Mouse (Mus musculus): ENCODE data around the gene Tipin. TPM values are rescaled to one million over a fixed set of nuclear protein-coding genes. Genes with fewer than 3 reads are reported as not detected.
"Not testable (repeated sequence)": the region's sequence is repeated elsewhere in the genome, so short reads cannot be mapped to it uniquely, and the experiment has no call there.

The Tipin gene
- polyA plus RNA-seq, 1 experiment from 2014 or later = 311 TPM

DNA sequence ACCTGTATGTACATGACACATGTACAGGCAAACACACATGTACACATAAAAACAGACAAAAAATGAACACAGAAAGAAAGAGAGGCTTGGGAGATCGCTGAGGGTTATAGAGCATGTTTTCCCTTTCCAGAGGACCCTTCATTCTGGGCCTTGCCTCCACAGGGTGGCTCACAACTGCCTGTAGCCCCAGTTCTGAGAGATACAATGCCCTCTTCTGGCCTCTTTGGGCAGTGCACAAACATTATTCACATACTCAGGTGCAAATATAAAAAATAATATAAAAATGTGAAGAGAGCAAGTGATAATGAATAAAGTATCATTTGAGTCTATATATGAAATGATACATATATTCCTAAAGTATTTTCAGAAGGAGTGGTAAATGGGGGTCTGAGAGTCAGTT lies 6.5 kb upstream of the Tipin start:
- Histone ChIP-seq H3K9me3 (replicated peaks) (no peaks in the 10 kb centered on the region), H3K4me3 (no peak overlapping the region), H3K27ac (replicated peaks) (no peak overlapping the region), H3K27me3 (ENCODE audit: low read depth, poor library complexity, severe bottlenecking) (no peaks in the 10 kb centered on the region), H3K36me3 (no peaks in the 10 kb centered on the region), H3K4me1 (no peaks in the 10 kb centered on the region)
- WGBS = 73% methylated on average over 1 of the region's 1 CpGs
- no peak for DNase-seq (ENCODE audit: low spot score)

DNA sequence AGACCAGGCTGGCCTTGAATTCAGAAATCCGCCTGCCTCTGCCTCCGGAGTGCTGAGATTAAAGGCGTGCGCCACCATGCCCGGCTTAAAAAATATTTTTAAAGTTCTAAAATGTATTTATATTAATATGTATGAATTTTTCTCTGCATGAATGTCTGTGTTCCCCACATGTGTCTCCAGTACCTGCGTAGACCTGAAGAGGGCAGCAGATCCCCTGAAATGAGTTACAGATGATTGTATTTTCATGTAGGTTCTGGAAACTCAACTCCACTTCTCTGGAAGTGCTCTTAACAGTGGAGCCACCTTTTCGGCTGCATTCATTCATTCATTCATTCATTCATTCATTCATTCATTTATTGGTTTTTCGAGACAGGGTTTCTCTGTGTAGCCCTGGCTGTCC lies 3.7 kb upstream of the Tipin start:
- H3K4me1 ChIP-seq = peaks cover 9% of the 10 kb centered on the region
- WGBS = 69% methylated on average over 8 of the region's 8 CpGs
- DNase-seq (ENCODE audit: low spot score) = peak; percentile 56

DNA sequence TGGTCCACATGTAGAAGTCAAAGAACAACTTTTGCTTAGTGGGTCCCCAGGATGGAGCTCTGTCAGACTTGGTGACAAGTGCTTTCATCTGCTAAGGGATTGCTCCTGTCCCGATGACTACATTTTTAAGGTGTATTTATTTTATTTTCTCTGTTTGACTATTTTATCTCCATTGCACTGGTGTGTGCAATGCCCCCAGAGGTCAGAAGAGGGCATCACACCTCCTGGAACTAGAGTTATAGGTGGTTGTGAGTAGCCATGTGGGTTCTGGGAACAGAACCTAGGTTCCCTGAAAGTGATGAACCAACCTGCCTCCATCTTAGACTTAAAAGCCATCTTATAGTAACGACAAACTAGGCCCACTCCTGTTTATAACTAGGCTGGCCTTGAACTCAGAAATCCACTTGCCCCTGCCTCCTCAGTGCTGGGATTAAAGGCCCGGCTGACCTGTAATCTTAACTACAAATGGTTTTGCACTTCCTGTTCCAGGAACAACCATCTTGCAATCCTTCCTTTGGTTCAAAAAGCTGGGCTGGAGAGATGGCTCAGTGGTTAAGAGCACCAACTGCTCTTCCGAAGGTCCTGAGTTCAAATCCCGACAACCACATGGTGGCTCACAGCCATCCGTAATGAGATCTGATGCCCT lies 2.6 kb upstream of the Tipin start:
- H3K27me3 ChIP-seq (ENCODE audit: low read depth, poor library complexity, severe bottlenecking) = no peaks in the 10 kb centered on the region
- H3K9me3 ChIP-seq (replicated peaks) = no peaks in the 10 kb centered on the region
- no peak overlapping the region for H3K27ac ChIP-seq (replicated peaks)
- peaks cover 6% of the 10 kb centered on the region for H3K36me3 ChIP-seq
- 94% methylated on average over 6 of the region's 6 CpGs for WGBS
- H3K4me3 ChIP-seq = no peak overlapping the region
- peaks cover 10% of the 10 kb centered on the region for H3K4me1 ChIP-seq
- DNase-seq (ENCODE audit: low spot score) = no peak

More for the DNA sequence above, 3.7 kb upstream of the Tipin start:
- no peak overlapping the region for H3K27ac ChIP-seq (replicated peaks)
- H3K4me3 ChIP-seq = no peak overlapping the region
- H3K9me3 ChIP-seq (replicated peaks) = no peaks in the 10 kb centered on the region
- no peaks in the 10 kb centered on the region for H3K27me3 ChIP-seq (ENCODE audit: low read depth, poor library complexity, severe bottlenecking)
- H3K36me3 ChIP-seq = no peaks in the 10 kb centered on the region

DNA sequence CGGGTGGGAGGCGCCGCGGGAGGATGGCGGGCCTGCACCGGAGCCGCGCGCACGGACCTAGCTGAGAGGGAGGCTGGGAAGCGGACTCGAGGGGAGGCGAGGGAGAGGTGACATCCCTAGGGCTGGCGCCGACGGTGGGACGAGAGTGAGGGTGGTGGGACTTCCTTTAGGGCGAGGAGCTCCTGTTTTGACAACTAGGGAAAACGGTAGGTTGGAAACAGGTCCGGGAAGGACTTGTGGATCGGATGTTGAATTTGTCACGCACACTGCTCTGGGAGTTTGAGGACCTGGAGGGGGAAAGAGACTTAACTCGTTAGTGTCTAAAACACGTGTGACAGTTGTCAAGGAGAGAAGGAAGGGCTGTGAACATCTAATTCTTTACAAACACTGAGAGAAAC lies 399 bp downstream of the Tipin start:
- peaks cover 10% of the 10 kb centered on the region for H3K4me1 ChIP-seq
- under 1% methylated on average over 24 of the region's 24 CpGs for WGBS

DNA sequence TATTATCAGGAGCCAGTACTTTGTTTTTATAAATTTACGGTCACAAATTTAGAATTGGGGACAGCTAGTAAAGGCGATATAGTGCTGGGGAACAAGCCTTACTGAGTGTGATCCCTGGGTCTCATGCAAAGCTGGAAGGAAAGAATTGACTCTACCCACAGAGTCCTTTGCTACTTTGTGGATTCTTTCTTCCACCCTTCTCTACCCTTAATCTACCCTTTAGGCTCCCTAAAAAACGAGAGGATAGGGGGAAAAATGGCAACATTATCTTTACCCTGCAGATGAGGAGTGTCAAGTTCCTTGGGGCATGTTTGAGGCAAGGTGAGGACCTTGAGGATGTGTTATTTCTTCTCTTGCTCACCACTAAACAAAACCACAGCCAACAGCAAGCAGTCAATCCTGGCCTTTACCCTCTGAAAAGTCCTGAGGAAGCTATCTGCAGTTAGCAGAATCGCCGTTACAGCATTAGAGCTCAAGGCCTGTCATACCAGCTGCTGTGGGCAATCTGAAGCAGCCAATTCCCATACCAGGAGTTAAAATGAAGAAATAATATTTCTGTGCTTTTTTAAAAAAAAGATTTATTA lies 1.1 kb downstream of the Tipin start:
- peak overlapping the region; percentile 74 for H3K4me3 ChIP-seq
- peaks cover 10% of the 10 kb centered on the region for H3K4me1 ChIP-seq
- H3K9me3 ChIP-seq (replicated peaks) = no peaks in the 10 kb centered on the region
- no peak for DNase-seq (ENCODE audit: low spot score)
- WGBS = 81% methylated on average over 5 of the region's 5 CpGs
- H3K27me3 ChIP-seq (ENCODE audit: low read depth, poor library complexity, severe bottlenecking) = no peaks in the 10 kb centered on the region
- peaks cover 34% of the 10 kb centered on the region for H3K36me3 ChIP-seq
- H3K27ac ChIP-seq (replicated peaks) = peak overlapping the region; percentile 96

More for the DNA sequence above, 399 bp downstream of the Tipin start:
- H3K27me3 ChIP-seq (ENCODE audit: low read depth, poor library complexity, severe bottlenecking) = no peaks in the 10 kb centered on the region
- H3K36me3 ChIP-seq = peaks cover 27% of the 10 kb centered on the region
- peak overlapping the region; percentile 96 for H3K27ac ChIP-seq (replicated peaks)
- DNase-seq (ENCODE audit: low spot score) = no peak
- H3K9me3 ChIP-seq (replicated peaks) = no peaks in the 10 kb centered on the region
- peak overlapping the region; percentile 74 for H3K4me3 ChIP-seq

DNA sequence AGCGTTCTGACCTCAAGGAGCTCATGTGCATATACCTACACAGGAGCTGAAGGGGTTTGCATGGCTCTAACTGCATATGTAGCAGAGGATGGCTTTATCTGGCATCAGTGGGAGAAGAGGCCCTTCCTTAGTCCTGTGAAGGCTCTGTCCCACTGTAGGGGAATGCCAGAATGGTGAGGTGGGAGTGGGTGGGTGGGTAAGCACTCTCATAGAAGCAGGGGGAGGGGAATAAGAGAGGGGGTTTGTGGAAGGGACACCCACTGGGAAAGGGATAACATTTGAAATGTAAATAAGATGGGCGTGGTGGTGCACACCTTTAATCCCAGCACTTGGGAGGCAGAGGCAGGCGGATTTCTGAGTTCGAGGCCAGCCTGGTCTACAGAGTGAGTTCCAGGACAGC lies 21.7 kb downstream of the Tipin start:
- not testable (repeated sequence) for H3K27ac ChIP-seq (replicated peaks); DNase-seq (ENCODE audit: low spot score); H3K27me3 ChIP-seq (ENCODE audit: low read depth, poor library complexity, severe bottlenecking); H3K4me3 ChIP-seq; H3K9me3 ChIP-seq (replicated peaks); H3K4me1 ChIP-seq
- peaks cover 99% of the 10 kb centered on the region for H3K36me3 ChIP-seq
- WGBS = 91% methylated on average over 4 of the region's 4 CpGs

DNA sequence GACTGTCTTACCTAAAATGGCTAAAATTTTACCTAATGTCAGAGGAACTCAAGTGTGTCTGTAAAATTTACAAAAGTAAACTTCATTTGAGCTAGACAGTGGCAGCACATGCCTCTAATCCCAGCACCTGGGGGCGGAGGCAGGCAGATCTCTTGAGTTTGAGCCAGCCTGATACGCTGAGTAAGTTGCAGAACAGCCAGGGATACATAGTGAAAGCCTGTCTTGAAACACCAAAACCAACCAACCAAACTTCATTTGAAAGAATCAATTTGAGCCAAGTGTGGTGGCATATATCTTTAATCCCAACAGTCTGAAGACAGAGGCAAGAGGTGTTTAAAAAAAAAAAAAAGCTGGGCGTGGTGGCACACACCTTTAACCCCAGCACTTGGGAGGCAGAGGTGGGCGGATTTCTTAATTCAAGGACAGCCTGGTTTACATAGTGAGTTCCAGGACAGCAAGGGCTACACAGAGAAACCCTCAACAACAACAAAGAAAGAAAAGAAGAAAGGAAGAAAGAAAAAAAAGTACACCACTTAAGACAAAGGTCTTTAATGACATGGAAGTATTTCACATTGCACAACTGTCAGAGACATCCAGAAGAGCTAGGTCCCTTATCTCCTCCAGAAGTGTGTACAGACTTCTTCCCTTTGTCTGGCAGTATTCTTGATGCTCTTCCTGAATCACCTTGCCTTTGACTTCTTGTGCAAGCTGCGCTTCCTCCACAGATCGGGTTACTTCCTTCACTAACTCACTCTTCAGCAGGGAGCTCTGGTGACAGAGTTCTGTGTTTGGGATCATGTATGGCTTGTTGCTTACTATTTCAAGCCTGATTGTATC lies 25.3 kb downstream of the Tipin start:
- Histone ChIP-seq H3K36me3 (peaks cover 96% of the 10 kb centered on the region), H3K9me3 (replicated peaks) (no peaks in the 10 kb centered on the region), H3K27me3 (ENCODE audit: low read depth, poor library complexity, severe bottlenecking) (no peaks in the 10 kb centered on the region), H3K4me1 (no peaks in the 10 kb centered on the region), H3K27ac (replicated peaks) (no peak overlapping the region), H3K4me3 (no peak overlapping the region)
- WGBS = 86% methylated on average over 6 of the region's 6 CpGs
- DNase-seq (ENCODE audit: low spot score) = no peak

DNA sequence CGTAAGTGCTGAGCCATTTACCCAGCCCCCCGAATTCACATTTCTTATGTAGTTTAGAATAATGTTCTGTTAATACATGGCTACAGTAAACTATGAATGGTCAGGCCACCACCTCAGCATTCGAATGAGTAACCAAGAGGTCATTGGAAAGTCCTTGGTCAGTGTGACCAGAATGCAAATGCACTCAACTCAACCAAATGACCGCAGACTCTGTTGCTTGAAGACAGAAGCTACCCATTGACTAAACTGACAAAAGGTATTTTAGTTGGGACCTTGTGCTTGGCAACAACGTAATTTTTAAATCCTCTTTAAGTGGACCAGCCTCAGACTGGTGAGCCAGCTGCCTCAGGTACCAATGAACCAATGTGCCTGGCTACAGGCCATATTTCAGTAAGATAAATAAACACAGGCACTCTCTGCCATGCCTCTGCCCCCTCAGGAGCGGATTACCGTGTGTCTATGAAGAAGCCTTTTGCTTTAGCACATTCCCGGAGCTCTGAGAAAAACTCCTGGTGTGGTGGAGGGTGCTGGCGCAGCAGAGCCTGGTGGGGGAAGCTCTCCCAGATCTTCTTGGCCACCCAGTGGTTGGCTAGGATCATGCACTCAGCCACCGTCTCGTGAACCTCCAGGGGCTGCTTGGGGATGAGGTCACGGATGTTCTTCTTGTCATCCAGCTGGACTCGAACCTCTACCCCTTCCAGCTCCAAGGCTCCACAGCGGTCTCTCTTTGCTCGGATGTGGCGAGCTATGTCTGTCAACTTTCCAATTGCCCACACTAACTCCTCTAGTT lies 29.8 kb downstream of the Tipin start:
- DNase-seq (ENCODE audit: low spot score) = no peak
- WGBS = 82% methylated on average over 16 of the region's 16 CpGs
- H3K36me3 ChIP-seq = peaks cover 80% of the 10 kb centered on the region

DNA sequence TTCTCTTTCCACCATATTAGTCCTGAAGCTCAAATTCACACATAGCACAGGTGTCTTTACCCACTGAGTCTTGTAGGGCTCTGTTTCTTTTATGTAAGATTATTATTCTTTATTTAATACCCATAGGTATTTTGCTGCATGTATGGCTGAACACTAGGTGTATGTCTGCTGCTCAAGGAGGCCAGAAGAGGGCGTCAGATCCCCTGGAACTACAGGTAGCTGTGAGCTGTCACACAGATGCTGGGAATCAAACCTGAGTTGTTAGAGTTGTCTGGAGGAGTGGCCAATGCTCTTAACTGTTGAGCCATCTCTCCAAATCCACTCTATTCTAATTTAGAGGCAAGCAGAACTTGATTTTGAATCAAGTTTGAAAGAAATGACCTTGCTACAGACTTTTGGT lies 30.7 kb downstream of the Tipin start:
- Histone ChIP-seq H3K27ac (replicated peaks) (no peak overlapping the region), H3K4me1 (no peaks in the 10 kb centered on the region), H3K27me3 (ENCODE audit: low read depth, poor library complexity, severe bottlenecking) (no peaks in the 10 kb centered on the region), H3K36me3 (peaks cover 78% of the 10 kb centered on the region), H3K9me3 (replicated peaks) (no peaks in the 10 kb centered on the region), H3K4me3 (no peak overlapping the region)
- WGBS = 25% methylated on average over 1 of the region's 1 CpGs
- no peak for DNase-seq (ENCODE audit: low spot score)

More for the DNA sequence above, 29.8 kb downstream of the Tipin start:
- Histone ChIP-seq H3K9me3 (replicated peaks) (no peaks in the 10 kb centered on the region), H3K27me3 (ENCODE audit: low read depth, poor library complexity, severe bottlenecking) (no peaks in the 10 kb centered on the region), H3K27ac (replicated peaks) (no peak overlapping the region), H3K4me3 (no peak overlapping the region), H3K4me1 (no peaks in the 10 kb centered on the region)

DNA sequence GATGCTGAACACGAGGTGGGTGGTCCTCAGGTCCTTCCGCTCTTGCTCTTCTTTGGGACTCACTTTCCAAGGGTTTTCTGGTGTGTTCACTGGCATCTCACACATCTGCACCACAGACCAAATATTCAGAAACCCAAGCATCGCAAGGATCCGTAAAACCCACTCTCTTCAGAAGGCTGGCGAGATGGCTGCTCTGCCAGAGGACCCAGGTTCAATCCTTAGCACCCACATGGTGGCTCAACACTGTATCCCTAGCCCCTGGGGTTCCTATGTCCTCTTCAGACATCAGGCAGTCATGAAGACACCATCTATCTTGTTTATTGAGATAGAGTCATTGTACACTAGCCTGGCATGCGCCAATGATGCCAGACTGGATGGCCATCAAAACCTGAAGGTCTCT lies 33.3 kb downstream of the Tipin start:
- H3K4me3 ChIP-seq = no peak overlapping the region
- no peaks in the 10 kb centered on the region for H3K9me3 ChIP-seq (replicated peaks)
- H3K36me3 ChIP-seq = peaks cover 82% of the 10 kb centered on the region
- WGBS = 96% methylated on average over 6 of the region's 6 CpGs
- no peak overlapping the region for H3K27ac ChIP-seq (replicated peaks)
- no peaks in the 10 kb centered on the region for H3K4me1 ChIP-seq
- H3K27me3 ChIP-seq (ENCODE audit: low read depth, poor library complexity, severe bottlenecking) = no peaks in the 10 kb centered on the region
- no peak for DNase-seq (ENCODE audit: low spot score)

DNA sequence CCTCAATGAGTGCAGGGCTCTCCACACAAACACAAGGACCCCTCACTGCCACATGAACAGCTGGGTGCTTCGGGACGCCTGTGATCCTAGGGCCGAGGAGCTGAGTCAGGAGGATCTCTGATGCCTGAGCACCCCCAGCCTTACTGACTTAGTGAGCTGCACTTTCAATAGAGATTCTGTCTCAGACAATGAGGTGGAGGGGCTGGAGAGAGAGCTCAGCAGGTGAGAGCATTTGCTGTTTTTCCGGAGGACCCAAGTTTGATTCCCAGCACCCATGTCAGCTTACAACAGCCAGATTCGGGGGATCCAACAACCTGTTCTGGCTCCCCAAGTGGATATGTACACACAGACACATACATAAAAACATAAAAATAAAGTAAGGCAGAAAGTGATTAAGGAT lies 35.6 kb downstream of the Tipin start:
- H3K27me3 ChIP-seq (ENCODE audit: low read depth, poor library complexity, severe bottlenecking) = no peaks in the 10 kb centered on the region
- H3K27ac ChIP-seq (replicated peaks) = no peak overlapping the region
- peaks cover 82% of the 10 kb centered on the region for H3K36me3 ChIP-seq
- H3K9me3 ChIP-seq (replicated peaks) = no peaks in the 10 kb centered on the region
- 96% methylated on average over 5 of the region's 5 CpGs for WGBS
- H3K4me3 ChIP-seq = no peak overlapping the region
- no peak for DNase-seq (ENCODE audit: low spot score)
- H3K4me1 ChIP-seq = no peaks in the 10 kb centered on the region

DNA sequence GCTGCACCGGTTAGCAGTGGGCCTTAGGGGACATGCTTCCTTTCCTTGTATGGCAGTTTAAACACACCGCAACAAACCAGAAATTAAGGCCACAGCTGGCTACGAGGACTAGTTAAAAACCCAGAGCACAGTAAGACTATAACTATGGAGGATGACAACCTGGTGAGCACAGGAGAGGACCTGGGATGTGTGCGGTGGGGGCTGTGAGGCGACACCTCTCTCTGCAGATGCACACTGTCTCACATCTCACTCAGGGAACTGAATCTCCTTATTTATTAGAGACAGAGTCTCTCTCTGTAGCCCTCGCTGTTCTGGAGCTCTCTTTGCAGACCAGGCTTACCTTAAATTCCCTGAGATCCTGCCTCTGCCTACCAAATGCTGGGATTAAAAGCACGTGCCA lies 42.6 kb downstream of the Tipin start:
- H3K36me3 ChIP-seq = peaks cover 89% of the 10 kb centered on the region
- WGBS = 91% methylated on average over 7 of the region's 7 CpGs

More for the DNA sequence above, 42.6 kb downstream of the Tipin start:
- DNase-seq (ENCODE audit: low spot score) = no peak
- Histone ChIP-seq H3K27ac (replicated peaks) (no peak overlapping the region), H3K9me3 (replicated peaks) (no peaks in the 10 kb centered on the region), H3K4me3 (no peak overlapping the region), H3K4me1 (no peaks in the 10 kb centered on the region), H3K27me3 (ENCODE audit: low read depth, poor library complexity, severe bottlenecking) (no peaks in the 10 kb centered on the region)

Data from midbrain, embryonic 10.5 days (tissue).